Mouse (Mus musculus) heart, postnatal 36 days (tissue): ENCODE results near the gene Tarbp1. TPM values are rescaled to one million over a fixed set of nuclear protein-coding genes. Genes with fewer than 3 reads are reported as not detected.

Source experiments
- DNase-seq, 2 experiments: peaks; one replicate each; pipeline ENCODE4 v3.0.0; 2021 to 2022
- intact Hi-C: fragments of 180-260 bp; cut with DNase I; formaldehyde crosslinking; loops from one replicate; pipeline ENCODE4 v1.15.1; 2025
- total RNA-seq, 2 experiments: library from RNA; stranded (reverse); gene quantifications; 2 replicates each; pipeline ENCODE4 v1.2.3; 2021

The Tarbp1 gene
- 1 to 10 TPM; 3.7 to 4.9 TPM for total RNA-seq

- DNase-seq, result peak; percentile 94 to 96
- intact Hi-C loops, result no loop called here
Observed at GRCm38 (mm10) chr8:126474299-126475187, at the start of gene Tarbp1. TSS of gene Tarbp1 (minus strand) at chr8:126475065.

DNA sequence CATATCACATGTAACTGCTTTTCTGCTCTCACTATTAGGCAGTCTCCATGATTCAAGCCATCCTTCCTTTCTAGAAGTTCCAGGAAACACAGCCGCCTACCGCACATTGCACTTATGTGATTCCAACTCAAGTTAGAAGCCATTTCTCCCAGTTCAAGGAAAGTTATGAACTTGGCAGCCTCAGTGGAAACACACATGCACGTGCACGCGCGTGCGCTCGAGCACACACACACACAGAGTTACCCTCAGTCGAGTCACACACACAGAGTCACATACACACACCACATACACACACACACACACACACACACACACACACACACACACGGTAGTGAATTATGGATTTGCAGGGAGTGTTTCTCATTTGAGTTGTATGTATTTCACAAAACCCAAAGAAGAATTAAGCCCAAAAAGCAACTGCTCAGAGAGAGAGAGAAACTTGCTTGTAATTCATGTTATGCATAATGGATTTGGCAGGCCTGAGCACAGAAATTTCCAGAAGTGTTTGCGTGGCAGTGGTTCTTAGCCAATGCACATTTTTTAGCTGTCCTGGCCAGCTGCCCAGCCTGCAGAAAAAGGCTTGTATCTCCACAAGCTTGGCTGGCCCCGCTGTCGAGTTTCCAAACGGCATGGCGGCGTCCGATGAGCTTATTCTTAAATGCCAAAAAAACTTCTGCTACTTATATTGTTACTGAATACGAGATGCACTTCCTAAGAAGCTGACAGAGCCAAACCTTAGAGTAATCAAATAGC, 49.5 kb upstream of the Tarbp1 start:
- intact Hi-C loops, result loop anchor here (2.0 kb wide), 2 partner anchors 66 to 142 kb away; no protein-coding TSS in a partner anchor
- peak; percentile 83 to 86 for DNase-seq

- intact Hi-C loops, result no loop called here
- peak in 1 of 2 experiments; percentile 41 for DNase-seq
Observed at GRCm38 (mm10) chr8:126523060-126523574, 48.3 kb upstream of the Tarbp1 start.

- intact Hi-C loops, result no loop called here
- no peak for DNase-seq
Observed at GRCm38 (mm10) chr8:126519447-126519975, 44.6 kb upstream of the Tarbp1 start.

GRCm38 (mm10) chr8:126516620-126517577, 42.0 kb upstream of the Tarbp1 start:
- peak; percentile 97 for DNase-seq
- intact Hi-C loops, result no loop called here

GRCm38 (mm10) chr8:126514011-126514964, 39.4 kb upstream of the Tarbp1 start:
- intact Hi-C loops, result no loop called here
- peak; percentile 29 to 45 for DNase-seq

DNA sequence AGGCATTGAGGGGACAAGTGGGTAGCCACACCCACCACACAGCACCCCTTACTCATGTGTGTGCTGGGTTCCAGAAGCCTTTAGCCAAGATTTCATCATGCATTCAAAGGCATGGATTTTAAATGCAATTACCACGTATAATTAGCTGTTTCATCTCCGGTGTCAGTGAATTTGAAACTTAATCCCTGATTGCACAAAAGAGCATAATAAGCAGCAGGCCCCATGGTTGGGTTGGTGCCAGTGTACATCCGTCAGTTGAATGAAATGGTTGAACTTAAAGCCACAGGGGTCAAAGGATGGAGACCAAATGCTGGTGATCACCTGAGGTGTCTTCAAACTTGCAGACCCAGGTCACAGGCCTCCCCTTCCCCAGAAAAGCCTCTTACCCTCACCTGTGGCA, 36.0 kb upstream of the Tarbp1 start:
- intact Hi-C loops, result no loop called here
- DNase-seq, result no peak

DNA sequence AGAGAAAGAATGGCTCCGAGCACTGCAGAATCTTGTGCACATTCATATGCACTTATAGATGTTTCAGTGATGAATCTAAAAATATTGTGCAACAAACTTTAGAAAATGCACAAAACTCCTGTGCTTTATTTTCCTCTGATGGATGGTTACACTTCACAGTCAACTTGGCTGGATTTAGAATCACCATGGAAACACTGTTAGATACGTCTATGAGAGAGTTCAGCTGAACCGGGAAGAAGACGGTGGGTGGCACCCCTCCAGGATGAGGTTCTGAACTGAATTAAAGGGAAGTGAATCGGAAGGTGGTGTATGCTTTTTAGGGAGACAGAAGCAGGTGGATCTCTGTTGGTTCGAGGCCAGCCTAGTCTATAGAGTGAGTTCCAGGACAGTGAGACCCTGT, 34.8 kb upstream of the Tarbp1 start:
- intact Hi-C loops, result no loop called here
- no peak for DNase-seq

GRCm38 (mm10) chr8:126508871-126509586, 34.2 kb upstream of the Tarbp1 start:
- no peak for DNase-seq
- intact Hi-C loops, result no loop called here

DNA sequence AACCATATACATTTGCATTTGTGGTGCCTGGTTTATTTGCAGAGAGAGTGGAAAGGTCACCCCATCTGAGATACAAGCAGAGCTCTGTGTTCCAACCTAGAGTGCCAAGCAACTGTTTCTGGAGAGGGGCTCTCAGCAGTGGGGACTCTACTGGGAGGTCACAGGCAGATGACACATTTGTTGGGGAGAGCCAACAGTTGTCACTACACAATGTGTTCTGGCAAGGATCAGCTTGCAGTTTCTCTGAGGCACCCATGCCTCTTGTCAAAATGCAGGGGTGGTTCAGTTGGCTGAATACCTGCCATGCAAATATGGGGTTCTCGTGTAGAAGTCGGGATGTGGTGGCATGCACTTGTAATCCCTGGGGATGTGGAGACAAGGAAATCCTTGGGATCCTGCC, 33.4 kb upstream of the Tarbp1 start:
- intact Hi-C loops, result no loop called here
- no peak for DNase-seq

DNA sequence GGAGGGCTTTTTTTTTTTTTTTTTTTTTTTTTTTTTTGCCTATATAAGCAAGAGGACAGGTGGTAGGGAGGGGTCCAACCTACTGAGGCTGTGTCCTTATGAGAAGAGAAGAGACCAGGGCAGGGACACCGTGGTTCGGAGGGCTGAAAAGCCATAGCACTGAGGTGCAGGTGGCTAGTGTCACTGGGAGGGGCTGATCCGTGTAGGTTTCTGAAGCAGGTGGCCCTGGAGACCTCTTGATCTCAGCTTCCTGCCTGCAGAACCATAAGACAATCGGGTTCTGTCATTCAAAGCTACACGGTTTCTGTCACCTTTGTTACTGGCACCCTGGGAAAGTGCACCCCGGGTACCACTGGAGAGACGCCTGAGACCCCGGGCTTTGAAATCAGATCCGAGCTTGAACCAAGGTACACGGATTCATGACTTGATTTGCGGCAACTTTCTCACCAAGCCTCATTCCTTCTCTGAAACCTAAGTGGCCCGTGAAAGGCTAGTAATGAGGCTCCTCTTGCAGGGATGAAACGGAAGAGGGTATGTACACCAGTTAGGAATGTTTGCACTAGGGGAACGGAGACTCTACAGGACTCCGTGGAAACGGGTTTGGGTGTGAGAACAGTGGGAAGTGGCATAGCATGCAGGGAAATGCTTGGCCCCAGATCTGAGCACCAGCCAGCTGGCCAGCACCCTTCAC, 29.8 kb upstream of the Tarbp1 start:
- intact Hi-C loops, result no loop called here
- DNase-seq, result no peak

DNA sequence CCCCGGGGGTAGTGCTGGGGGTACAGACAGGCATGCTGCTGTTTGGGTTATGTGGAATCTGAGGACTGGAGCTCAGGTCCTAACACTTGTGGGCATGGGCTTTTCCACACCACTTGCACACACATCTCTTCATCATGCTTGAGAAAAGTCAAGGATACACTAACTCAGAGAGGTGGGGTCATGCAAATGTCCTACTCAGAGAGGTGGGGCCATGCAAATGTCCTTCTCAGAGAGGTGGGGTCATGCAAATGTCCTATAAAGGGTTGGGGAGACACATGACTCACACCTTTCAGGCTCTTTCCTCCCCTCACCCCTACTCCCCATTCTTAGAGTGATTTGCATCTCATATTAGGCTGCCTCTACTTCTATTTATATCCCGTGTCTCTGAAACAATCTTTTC, 27.9 kb upstream of the Tarbp1 start:
- intact Hi-C loops, result no loop called here
- no peak for DNase-seq

DNA sequence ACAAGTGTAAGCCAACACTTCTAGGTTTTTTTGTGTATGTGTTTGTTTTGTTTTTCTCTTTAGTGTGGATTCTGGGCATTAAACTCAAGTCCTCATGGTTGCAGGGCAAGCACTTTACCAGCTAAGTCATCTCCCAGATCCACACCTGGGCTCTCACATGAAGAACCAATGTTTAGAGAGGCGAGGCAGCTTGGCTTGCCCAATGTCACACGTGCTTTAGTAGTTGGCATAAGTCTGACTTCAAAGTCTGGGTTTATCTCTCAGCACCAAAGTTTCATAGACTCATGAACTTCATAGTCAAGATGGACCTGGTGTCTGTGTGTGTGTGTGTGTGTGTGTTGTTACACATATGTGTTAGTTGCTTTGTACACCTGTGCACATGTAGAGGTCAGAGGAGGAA, 24.5 kb upstream of the Tarbp1 start:
- intact Hi-C loops, result loop anchor here (2.0 to 5.0 kb wide), 4 partner anchors 68 to 338 kb away; no protein-coding TSS in a partner anchor
- no peak for DNase-seq

- no peak for DNase-seq
- intact Hi-C loops, result loop anchor here (2.0 to 5.0 kb wide), 4 partner anchors 69 to 339 kb away; no protein-coding TSS in a partner anchor
Observed at GRCm38 (mm10) chr8:126498465-126498864, 23.6 kb upstream of the Tarbp1 start.

DNA sequence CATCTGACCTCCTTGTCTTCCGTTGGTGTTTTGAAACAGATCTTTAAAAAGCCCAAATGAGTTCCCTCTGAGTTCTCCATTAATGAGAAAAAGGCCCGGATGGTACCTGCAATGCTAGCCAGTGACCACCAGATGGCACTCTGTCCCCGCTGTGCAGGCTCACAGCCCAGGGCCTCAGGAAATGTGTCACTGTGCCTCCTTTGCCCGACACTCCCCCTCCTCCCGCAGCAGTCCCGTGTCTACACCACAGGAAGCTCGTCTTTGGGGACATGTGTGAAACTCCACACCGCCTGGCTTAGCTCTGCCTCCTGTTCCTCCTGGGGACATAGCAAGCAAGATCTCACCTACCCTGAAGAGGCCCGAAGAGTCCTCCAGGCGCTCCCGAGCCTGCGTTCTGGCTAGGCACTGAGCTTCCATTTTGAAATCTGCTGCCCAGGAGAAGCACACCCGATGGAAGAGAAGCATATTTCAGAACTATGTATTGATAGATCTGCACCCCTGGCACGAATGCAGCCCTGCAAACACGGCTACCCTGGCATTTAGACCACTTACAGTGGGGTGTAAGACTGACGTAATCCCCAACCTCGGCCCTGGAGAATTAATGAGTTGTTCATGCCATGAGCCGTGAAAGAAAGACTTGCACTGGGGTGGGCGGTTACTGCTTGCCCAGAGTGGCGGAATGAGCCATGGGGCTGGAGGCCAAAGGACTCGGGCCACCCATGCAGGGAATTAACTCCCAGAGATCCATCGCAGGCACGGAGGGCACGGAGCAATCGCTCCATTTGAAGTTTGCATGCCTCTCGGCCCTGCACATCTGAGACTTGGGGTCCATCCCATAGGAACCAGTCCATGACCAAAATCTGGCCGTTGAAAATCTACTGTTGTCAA, 22.9 kb upstream of the Tarbp1 start:
- peak; percentile 92 to 94 for DNase-seq
- intact Hi-C loops, result loop anchor here (1.0 to 5.0 kb wide), 7 partner anchors 70 to 424 kb away; no protein-coding TSS in a partner anchor

DNA sequence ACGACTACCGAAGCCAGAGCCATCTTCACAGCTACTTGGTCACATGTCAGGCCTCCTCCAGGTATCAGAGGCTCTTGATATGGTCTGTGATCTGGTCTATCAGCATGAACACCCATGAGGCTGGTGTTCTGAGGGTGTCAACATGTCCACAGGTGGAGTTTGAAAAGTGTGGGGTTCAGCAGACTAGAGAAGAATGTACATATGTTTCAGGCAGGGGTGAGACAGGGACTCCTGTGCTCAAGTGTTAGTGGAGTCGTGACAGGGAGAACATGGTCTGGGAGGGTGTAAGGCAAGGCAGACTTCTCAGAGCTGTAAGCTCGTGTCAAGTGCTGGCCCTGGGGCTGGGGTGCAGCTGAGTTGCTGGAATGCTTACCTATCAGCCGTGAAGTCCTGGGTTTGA, 22.1 kb upstream of the Tarbp1 start:
- intact Hi-C loops, result loop anchor here (1.0 to 5.0 kb wide), 5 partner anchors 70 to 424 kb away; no protein-coding TSS in a partner anchor
- no peak for DNase-seq
